Mouse (Mus musculus): Measurements from ENCODE around the gene Igf2bp3.
"Not testable (repeated sequence)": the region's sequence is repeated elsewhere in the genome, so short reads cannot be mapped to it uniquely, and the experiment has no call there.

Igf2bp3 gene

GRCm38 (mm10) chr6:49214928-49215747, at the start of gene Igf2bp3:
Gene Igf2bp3, minus strand, starts transcription at chr6:49214957.
- no peak for DNase-seq (ENCODE audit: low spot score in 2 of 2)

GRCm38 (mm10) chr6:49264446-49264845, 49.7 kb upstream of the Igf2bp3 start:
- not testable (repeated sequence) for DNase-seq (ENCODE audit: low spot score in 2 of 2)

GRCm38 (mm10) chr6:49263847-49264243, 49.1 kb upstream of the Igf2bp3 start, which contains the start of gene Tra2a:
Gene Tra2a, minus strand, starts transcription at chr6:49264033.
- DNase-seq (ENCODE audit: low spot score in 2 of 2), result peak; percentile 76 to 96

GRCm38 (mm10) chr6:49263081-49263846, 48.5 kb upstream of the Igf2bp3 start:
- DNase-seq (ENCODE audit: low spot score in 2 of 2), result peak in 1 of 2 experiments; percentile 35

- DNase-seq (ENCODE audit: low spot score in 2 of 2), result no peak
These were observed 47.7 kb upstream of the Igf2bp3 start for GRCm38 (mm10) chr6:49262421-49262820.

- no peak for DNase-seq (ENCODE audit: low spot score in 2 of 2)
These were observed 45.0 kb upstream of the Igf2bp3 start for GRCm38 (mm10) chr6:49259711-49260110.

- DNase-seq (ENCODE audit: low spot score in 2 of 2), result no peak
These were observed 43.1 kb upstream of the Igf2bp3 start for GRCm38 (mm10) chr6:49257880-49258279.

- DNase-seq (ENCODE audit: low spot score in 2 of 2), result no peak
These were observed 37.5 kb upstream of the Igf2bp3 start for GRCm38 (mm10) chr6:49252207-49252606.

- DNase-seq (ENCODE audit: low spot score in 2 of 2), result no peak
These were observed 36.4 kb upstream of the Igf2bp3 start for GRCm38 (mm10) chr6:49251199-49251598.

GRCm38 (mm10) chr6:49247246-49247645, 32.5 kb upstream of the Igf2bp3 start:
- no peak for DNase-seq (ENCODE audit: low spot score in 2 of 2)

GRCm38 (mm10) chr6:49242331-49242730, 27.6 kb upstream of the Igf2bp3 start:
- DNase-seq (ENCODE audit: low spot score in 2 of 2), result no peak

GRCm38 (mm10) chr6:49241562-49241961, 26.8 kb upstream of the Igf2bp3 start:
- no peak for DNase-seq (ENCODE audit: low spot score in 2 of 2)

GRCm38 (mm10) chr6:49236331-49236730, 21.6 kb upstream of the Igf2bp3 start:
- peak; percentile 98 to 100 for DNase-seq (ENCODE audit: low spot score in 2 of 2)

- DNase-seq (ENCODE audit: low spot score in 2 of 2), result no peak
These were observed 18.6 kb upstream of the Igf2bp3 start for GRCm38 (mm10) chr6:49233356-49233755.

GRCm38 (mm10) chr6:49228126-49228679, 13.4 kb upstream of the Igf2bp3 start:
- DNase-seq (ENCODE audit: low spot score in 2 of 2), result no peak

- DNase-seq (ENCODE audit: low spot score in 2 of 2), result no peak
These were observed 12.5 kb upstream of the Igf2bp3 start for GRCm38 (mm10) chr6:49227184-49227735.

GRCm38 (mm10) chr6:49225728-49226123, 11.0 kb upstream of the Igf2bp3 start:
- no peak for DNase-seq (ENCODE audit: low spot score in 2 of 2)

- DNase-seq (ENCODE audit: low spot score in 2 of 2), result no peak
These were observed 10.4 kb upstream of the Igf2bp3 start for GRCm38 (mm10) chr6:49224923-49225727.

GRCm38 (mm10) chr6:49221906-49222305, 7.1 kb upstream of the Igf2bp3 start:
- no peak for DNase-seq (ENCODE audit: low spot score in 2 of 2)

GRCm38 (mm10) chr6:49219920-49220604, 5.3 kb upstream of the Igf2bp3 start:
- DNase-seq (ENCODE audit: low spot score in 2 of 2), result no peak

Data from left cerebral cortex, adult 9 months (tissue).